Mouse (Mus musculus) forebrain, embryonic 10.5 days (tissue): Measurements from ENCODE around the gene Sorcs2. TPM values are rescaled to one million over a fixed set of nuclear protein-coding genes. Genes with fewer than 3 reads are reported as not detected.

Experiments used
- DNase-seq: peaks from one replicate; pipeline ENCODE4 v3.0.0-alpha.2; 2017; ENCODE audit warnings: low spot score; ENCODE audit errors: extremely low spot score
- H3K27ac ChIP-seq: fragments of 300-500 bp; sonication (generic); 2 replicates; pipeline ENCODE4 v1.5.1; 2016; ENCODE audit warnings: mild to moderate bottlenecking
- H3K27me3 ChIP-seq: fragments of 300-500 bp; sonication (generic); 2 replicates; pipeline ENCODE4 v1.6.1; 2016; ENCODE audit warnings: mild to moderate bottlenecking; ENCODE audit not compliant: poor library complexity, severe bottlenecking
- H3K36me3 ChIP-seq: fragments of 300-500 bp; sonication (generic); replicated peaks from 2 replicates; pipeline ENCODE4 v1.6.1; 2016; ENCODE audit warnings: mild to moderate bottlenecking, moderate library complexity
- H3K4me1 ChIP-seq: fragments of 300-500 bp; sonication (generic); 2 replicates; pipeline ENCODE4 v1.6.1; 2016
- H3K4me3 ChIP-seq: fragments of 300-500 bp; sonication (generic); 2 replicates; pipeline ENCODE4 v1.5.1; 2016; ENCODE audit warnings: mild to moderate bottlenecking, moderate library complexity
- H3K9me3 ChIP-seq: fragments of 300-500 bp; sonication (generic); 2 replicates; pipeline ENCODE4 v1.6.1; 2016; ENCODE audit warnings: mild to moderate bottlenecking, moderate library complexity
- WGBS: fragments of 180-500 bp; shearing (Covaris S2); methylation state at CpG from one replicate; pipeline ENCODE4 v1.1.7; 2016; 5-methylcytosine and 5-hydroxymethylcytosine counted together
- polyA plus RNA-seq: library from polyadenylated mRNA; unstranded; fragments of >200 nt; fragmentation: Nextera tagmentation; extraction: Ambion mirVana; gene quantifications from 2 replicates; pipeline ENCODE4 v1.2.1, GENCODE M21; 2016

The Sorcs2 gene
- polyA plus RNA-seq, 1 experiment from 2014 or later, result 4.7 TPM

DNA sequence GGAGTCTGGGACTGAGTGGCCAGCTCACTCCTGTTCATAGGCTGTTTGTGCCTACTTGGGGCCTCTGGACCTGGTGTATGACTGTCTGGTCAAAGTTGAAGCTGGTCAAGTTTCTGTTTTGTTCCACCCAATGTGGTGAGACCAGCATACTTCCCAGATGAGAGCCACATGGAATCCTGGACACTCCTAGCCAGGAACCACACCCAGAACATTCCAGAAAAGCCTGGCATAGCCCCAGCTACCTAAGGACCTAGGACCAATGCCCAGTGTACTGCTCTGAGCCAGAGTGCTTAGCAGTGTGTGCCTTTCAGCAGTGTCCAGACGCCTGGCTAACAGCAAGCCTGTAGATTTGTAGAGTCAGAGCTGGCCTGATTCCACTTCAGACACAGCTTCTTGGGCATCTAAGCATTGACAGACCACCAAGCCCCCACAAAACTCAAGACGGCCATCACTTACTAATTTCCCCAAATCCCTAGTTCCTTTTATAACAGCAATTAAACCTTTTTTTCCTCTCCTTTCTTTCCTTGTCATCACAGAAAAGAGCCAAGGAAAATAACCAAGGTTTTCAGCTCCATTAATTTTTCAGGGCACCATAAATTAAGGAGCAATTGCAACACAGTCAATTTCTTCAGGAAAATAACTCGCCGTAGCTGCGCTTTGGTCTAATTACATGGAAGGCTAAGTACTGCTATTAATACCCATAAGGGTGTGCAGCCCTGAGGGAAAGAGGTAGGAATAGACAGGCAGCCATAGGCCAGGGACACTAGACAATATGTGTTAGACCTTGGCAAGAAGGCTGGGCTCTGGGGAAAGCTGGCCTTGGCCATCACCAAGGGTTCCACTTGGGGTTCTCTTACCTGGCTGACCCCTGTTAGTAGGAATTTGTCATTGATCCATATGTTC is 322.5 kb downstream of the Sorcs2 start:
- Histone ChIP-seq H3K27me3 (peaks cover 24% of the 10 kb centered on the region), H3K27ac (no peak overlapping the region), H3K4me1 (peaks cover 13% of the 10 kb centered on the region), H3K36me3 (no peaks in the 10 kb centered on the region), H3K4me3 (no peak overlapping the region), H3K9me3 (peaks cover 6% of the 10 kb centered on the region; the same call in 1 of the 2 replicates)
- WGBS, result 90% methylated on average over 5 of the region's 5 CpGs
- no peak for DNase-seq

DNA sequence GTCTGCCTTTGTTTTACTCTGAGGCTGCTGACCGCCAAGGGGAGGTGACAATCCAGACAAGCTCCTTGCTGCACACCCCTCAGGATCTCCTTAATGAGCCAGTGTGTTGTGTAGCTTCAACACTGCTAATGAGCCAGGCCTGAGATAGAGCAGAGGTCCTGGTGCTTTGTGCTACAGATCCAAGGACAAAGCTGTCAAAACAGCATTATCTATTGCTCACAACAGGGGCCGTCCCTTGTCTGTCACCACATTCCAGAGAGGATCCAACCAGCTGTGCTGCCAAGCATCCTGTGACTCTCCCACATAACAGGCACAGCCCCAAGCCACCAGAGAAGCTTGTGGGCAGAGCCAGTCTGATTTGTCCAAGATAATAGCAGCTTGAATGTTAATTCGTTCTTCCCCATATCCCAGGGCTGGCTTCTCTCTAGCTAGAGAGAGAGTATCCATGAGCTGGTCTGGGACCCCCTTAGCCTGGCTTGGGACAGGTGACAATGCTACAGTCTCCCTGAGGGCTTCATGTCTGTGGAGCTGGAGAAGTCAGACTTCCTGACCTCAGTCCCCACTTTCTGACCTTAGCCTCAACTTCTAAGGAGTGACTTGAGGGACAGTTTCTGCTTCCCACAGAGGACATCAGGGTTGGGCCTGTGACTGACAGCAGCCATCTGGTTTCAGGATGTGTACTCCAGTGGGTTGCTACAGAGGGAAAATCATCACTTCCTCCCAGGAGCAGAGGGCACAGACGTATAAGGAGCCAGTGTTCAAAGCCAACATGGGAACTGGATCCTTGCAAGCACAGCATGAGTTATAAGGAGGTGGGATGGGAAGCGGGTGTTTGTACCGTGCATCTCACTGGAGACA is 328.2 kb downstream of the Sorcs2 start:
- Histone ChIP-seq H3K27me3 (peaks cover 80% of the 10 kb centered on the region), H3K4me3 (no peak overlapping the region), H3K27ac (peak overlapping the region; percentile 46; the same call in 1 of the 2 replicates), H3K36me3 (no peaks in the 10 kb centered on the region), H3K4me1 (peaks cover 46% of the 10 kb centered on the region), H3K9me3 (peaks cover 6% of the 10 kb centered on the region; the same call in 1 of the 2 replicates)
- peak; percentile 26 for DNase-seq
- 39% methylated on average over 6 of the region's 6 CpGs for WGBS

DNA sequence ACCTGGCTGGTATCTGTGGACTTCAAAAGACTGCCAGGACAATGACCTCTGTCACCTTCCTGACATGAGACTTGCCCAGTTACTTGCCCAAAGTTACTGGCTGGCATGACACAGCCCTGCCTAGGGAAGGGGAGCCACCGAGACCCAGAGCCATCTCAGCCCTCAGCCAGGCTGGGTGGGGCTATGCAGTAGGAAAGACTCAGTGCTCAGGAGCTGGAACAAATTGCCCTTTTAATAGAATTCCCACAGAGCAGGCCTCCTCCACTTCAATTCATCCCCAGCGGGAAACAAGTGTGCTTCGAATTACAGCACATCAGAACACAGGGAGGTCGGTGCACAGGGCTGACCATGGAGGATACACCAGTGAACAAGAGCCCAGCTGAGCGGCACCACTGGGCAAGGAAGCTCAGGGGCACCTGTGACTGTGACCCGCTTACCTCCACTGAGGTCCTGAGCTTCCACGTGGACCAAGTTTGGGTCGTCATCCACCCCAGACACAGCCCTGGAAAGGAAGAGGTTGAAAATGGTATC is 330.2 kb downstream of the Sorcs2 start:
- peaks cover 87% of the 10 kb centered on the region for H3K27me3 ChIP-seq
- H3K36me3 ChIP-seq, result no peaks in the 10 kb centered on the region
- DNase-seq, result peak; percentile 25
- H3K4me1 ChIP-seq, result peaks cover 46% of the 10 kb centered on the region
- no peak overlapping the region for H3K27ac ChIP-seq
- no peak overlapping the region for H3K4me3 ChIP-seq
- no peaks in the 10 kb centered on the region for H3K9me3 ChIP-seq
- 15% methylated on average over 8 of the region's 8 CpGs for WGBS

DNA sequence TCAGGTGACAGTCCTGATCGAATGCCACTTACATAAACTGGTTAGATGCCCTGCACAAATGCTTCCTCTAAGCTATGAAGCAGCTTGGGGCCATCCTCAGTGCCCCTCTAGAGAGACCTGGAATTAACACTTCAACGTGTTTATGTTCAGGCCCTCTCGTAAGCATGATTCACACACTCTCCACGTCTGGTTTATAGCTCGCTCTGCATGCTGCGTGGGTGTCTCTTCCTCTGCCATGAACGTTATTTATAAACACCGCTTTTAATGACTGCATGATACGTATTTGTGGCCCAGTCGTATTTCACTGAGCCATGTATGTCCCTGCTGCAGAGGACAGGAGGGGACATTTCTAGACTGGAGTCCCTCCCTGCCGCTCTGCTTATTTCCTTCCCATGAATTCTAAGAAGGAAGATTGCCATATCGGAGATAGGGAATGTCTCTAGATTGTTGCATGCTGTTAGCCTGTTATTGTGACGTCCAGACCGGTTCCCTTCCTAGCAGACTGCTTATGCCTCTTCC is 340.1 kb downstream of the Sorcs2 start:
- no peaks in the 10 kb centered on the region for H3K36me3 ChIP-seq
- no peaks in the 10 kb centered on the region for H3K27me3 ChIP-seq
- H3K9me3 ChIP-seq, result no peaks in the 10 kb centered on the region; the same call in 1 of the 2 replicates
- no peak for DNase-seq
- H3K4me1 ChIP-seq, result peaks cover 22% of the 10 kb centered on the region
- 94% methylated on average over 14 of the region's 14 CpGs for WGBS
- no peak overlapping the region for H3K4me3 ChIP-seq
- H3K27ac ChIP-seq, result no peak overlapping the region

DNA sequence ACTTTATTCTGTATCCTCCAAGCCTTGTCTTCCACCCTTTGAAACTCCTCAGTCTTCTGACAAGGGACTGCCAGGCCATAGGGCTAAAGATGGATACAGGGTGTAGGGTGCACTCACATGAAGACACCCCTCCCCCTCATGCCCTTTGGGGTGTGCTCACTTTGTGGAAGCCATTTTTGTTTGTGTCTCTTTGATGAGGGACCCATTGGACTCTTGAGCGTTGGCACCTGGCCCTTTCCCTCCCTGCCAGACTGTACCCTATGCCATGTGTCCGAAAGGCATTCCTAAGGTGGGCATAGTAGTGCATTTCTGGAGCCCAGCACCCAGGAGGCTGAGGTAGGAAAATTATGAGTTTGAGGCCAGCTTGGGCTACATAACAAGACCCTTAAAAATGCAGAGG is 341.0 kb downstream of the Sorcs2 start:
- DNase-seq, result no peak
- WGBS, result 93% methylated on average over 2 of the region's 2 CpGs
- Histone ChIP-seq H3K4me3 (no peak overlapping the region), H3K36me3 (no peaks in the 10 kb centered on the region), H3K27me3 (no peaks in the 10 kb centered on the region), H3K27ac (no peak overlapping the region), H3K4me1 (peaks cover 24% of the 10 kb centered on the region), H3K9me3 (no peaks in the 10 kb centered on the region; the same call in 1 of the 2 replicates)

DNA sequence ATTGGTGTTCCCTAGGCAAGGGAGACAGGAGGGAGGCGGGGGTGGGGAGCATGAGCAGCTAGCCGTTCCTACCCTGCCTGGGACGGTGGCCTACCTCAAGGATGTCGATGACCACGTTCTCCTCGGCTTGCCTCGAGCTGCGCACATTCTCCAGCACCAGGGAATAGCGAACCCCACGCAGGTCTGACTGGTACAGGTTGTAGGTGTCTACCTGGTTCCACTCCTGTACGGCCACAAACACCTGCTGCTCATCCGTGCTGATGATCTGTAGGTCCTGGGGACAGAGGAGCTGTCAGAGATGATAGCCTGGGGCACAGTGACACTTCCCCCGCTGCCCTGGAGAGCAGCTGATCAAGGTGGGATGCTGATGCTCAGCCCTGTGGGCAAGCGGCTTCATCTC is 342.1 kb downstream of the Sorcs2 start:
- H3K4me1 ChIP-seq, result peaks cover 24% of the 10 kb centered on the region
- no peaks in the 10 kb centered on the region; the same call in 1 of the 2 replicates for H3K9me3 ChIP-seq
- no peak overlapping the region for H3K4me3 ChIP-seq
- no peak for DNase-seq
- no peak overlapping the region for H3K27ac ChIP-seq
- no peaks in the 10 kb centered on the region for H3K36me3 ChIP-seq
- H3K27me3 ChIP-seq, result no peaks in the 10 kb centered on the region
- WGBS, result 86% methylated on average over 14 of the region's 14 CpGs

DNA sequence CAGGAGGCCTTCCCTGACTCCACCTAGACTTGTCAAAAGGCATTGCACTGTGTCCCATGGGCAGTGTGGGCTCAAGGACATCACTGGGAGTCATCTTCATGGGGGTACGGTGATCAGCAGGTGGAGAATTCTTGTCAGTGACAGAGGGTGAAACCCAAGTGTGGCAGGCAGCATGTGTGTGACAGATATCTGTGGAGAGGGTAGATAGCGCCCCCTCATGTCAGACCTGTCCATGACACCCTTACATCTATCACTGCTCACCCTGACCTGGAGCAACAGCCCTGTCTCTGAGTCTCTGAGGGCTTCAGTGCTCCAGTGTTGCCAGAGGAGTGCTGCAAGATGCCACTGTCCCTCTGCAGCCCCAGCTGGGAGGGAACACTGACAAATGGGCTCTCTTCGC is 343.4 kb downstream of the Sorcs2 start:
- DNase-seq, result no peak
- Histone ChIP-seq H3K27me3 (no peaks in the 10 kb centered on the region), H3K4me1 (peaks cover 24% of the 10 kb centered on the region), H3K36me3 (no peaks in the 10 kb centered on the region), H3K4me3 (no peak overlapping the region), H3K9me3 (no peaks in the 10 kb centered on the region; the same call in 1 of the 2 replicates), H3K27ac (peak overlapping the region; percentile 16; the same call in 1 of the 2 replicates)
- WGBS, result 83% methylated on average over 3 of the region's 3 CpGs

DNA sequence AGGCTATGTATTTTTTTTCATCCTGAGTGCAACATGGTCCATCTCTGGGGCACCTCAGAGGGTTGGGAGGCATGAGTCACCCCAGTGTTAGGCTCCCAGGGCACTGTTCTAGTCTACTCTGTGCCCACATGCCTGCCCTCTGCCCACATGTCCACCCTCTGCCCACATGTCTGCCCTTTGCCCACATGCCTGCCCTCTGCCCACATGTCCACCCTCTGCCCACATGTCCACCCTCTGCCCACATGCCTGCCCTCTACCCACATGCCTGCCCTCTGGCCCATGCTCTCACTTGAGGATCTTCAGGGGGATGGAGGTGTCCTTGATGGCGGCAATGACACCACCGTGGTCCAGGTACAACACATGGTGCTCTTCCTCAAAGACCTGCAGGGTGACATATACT is 354.8 kb downstream of the Sorcs2 start:
- H3K27ac ChIP-seq, result no peak overlapping the region
- H3K27me3 ChIP-seq, result no peaks in the 10 kb centered on the region
- H3K4me3 ChIP-seq, result no peak overlapping the region
- 93% methylated on average over 2 of the region's 2 CpGs for WGBS
- H3K9me3 ChIP-seq, result no peaks in the 10 kb centered on the region
- no peak for DNase-seq
- no peaks in the 10 kb centered on the region for H3K36me3 ChIP-seq
- peaks cover 16% of the 10 kb centered on the region for H3K4me1 ChIP-seq

DNA sequence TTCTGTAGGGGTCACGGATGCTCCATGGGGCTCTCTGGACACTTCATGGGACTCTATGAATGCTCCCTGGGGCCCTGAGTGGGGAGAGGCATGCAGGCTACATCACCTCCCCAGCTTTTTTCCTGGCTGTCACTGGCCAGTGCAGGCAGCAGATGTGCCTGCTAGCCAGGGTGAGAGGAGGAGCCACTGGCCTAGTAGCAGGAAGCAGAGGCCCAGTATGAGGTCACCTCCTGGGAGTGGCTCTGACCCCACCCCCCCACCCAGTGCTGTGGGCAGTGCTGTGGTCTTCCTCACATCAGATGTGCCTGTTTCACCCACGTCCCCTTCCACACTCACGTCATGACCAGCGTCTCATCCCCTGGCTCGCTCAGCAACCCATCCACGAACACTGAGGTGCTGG is 356.2 kb downstream of the Sorcs2 start:
- DNase-seq, result no peak
- Histone ChIP-seq H3K4me1 (peaks cover 16% of the 10 kb centered on the region), H3K27me3 (no peaks in the 10 kb centered on the region), H3K36me3 (no peaks in the 10 kb centered on the region), H3K9me3 (no peaks in the 10 kb centered on the region), H3K4me3 (no peak overlapping the region), H3K27ac (peak overlapping the region; percentile 46; the same call in 1 of the 2 replicates)
- WGBS, result 88% methylated on average over 6 of the region's 6 CpGs

DNA sequence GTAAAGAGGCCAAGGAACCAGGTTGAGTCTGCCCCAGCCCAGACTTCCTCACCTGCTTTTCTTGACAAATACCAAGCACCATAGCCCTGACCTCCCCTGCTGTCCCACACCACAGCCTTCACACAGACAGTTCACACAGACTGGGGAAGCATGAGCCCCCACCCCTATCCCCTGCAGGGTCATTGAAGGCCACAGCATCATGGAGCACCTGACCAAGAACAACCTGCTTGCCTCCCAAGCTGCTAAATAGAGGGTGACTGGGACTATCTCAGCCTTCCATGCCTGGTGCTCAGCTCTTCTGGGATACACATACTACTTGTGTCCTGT is 356.7 kb downstream of the Sorcs2 start:
- Histone ChIP-seq H3K4me1 (peaks cover 16% of the 10 kb centered on the region), H3K36me3 (no peaks in the 10 kb centered on the region), H3K4me3 (no peak overlapping the region), H3K9me3 (no peaks in the 10 kb centered on the region), H3K27ac (peak overlapping the region; percentile 46), H3K27me3 (no peaks in the 10 kb centered on the region)
- DNase-seq, result no peak

DNA sequence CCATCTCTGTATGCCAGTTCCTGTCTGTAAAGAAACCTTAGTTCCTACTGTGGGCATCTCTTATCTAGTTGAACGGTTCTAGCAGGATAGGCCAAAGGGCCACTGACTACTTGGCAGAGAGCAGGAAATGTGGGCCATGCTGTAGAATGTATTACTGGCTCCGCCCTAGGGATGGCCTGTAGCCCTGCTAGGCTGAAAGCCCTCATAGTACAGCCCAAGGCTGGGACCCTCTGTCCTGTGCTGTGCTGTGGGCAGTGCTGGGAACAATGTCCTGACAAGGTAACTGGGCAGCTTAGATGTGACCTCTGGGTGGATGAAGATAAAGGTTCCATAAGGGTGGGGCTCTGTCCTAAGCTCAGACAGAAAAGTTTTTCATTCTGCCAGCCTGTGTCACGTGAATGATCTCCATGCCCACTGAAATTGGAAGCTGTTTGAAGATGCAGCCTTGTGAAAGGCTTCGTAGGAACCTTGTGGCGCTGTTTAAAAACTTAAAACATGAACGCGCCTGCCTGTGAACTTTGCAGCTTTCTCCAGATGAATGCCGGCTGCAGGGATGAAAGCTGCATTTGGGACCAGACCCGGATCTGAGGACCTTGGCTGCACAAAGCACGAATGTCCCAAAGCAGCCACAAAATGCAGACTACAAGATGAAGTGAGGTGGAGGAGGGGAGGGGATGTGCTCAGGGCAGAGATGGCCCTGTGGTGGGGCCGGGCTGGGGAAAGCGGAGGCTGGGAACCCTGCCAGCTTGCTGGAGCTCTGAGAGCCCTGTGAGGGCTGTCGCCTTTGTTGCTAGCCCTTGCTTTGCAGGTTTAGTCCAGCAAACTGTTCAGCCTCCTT is 357.3 kb downstream of the Sorcs2 start:
- 83% methylated on average over 13 of the region's 13 CpGs for WGBS
- Histone ChIP-seq H3K27ac (peak overlapping the region; percentile 46), H3K27me3 (no peaks in the 10 kb centered on the region)

DNA sequence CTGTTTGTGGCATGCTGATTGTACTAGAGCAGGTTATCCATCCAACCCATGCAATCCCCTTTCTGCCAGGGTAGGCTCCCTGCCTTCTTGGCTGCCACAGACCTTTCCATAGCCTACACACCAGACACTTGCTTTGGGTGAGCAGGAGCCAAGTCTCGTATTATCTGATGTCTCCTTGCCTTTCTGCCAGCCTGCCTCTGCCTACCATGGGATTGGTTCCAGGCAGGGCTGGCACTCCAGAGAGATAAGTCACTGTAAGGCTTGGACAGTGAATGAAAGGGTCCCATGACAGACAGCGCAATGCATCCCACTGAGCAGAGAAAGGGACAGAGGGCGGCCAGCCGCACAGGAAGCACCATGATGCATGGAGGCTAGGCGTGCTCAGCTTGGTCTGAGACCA is 358.3 kb downstream of the Sorcs2 start:
- Histone ChIP-seq H3K4me3 (no peak overlapping the region), H3K4me1 (peaks cover 16% of the 10 kb centered on the region), H3K27ac (no peak overlapping the region), H3K27me3 (no peaks in the 10 kb centered on the region), H3K36me3 (no peaks in the 10 kb centered on the region), H3K9me3 (no peaks in the 10 kb centered on the region)
- 94% methylated on average over 5 of the region's 5 CpGs for WGBS
- DNase-seq, result no peak

More for the DNA sequence above, 357.3 kb downstream of the Sorcs2 start:
- Histone ChIP-seq H3K36me3 (no peaks in the 10 kb centered on the region), H3K9me3 (no peaks in the 10 kb centered on the region), H3K4me1 (peaks cover 16% of the 10 kb centered on the region), H3K4me3 (no peak overlapping the region)
- no peak for DNase-seq
